Mouse (Mus musculus) erythroid progenitor cell, adult 5-6 weeks (primary cell): Measurements from ENCODE around the gene B4galt5. TPM values are rescaled to one million over a fixed set of nuclear protein-coding genes. Genes with fewer than 3 reads are reported as not detected.

Experiments
- ATAC-seq: replicated peaks from 2 replicates; pipeline ENCODE4 v1.8.0; 2016; ENCODE audit warnings: moderate number of reproducible peaks, mild to moderate bottlenecking, moderate TSS enrichment, inconsistent platforms; ENCODE audit not compliant: poor library complexity, low FRiP score, severe bottlenecking
- total RNA-seq, 2 experiments: library from RNA; stranded (forward) in 1 of 2; stranded (reverse) in 1 of 2; fragments of 150-400 nt in 1 of 2; fragments of 186-747, 209-891 nt in 1 of 2; gene quantifications; 2 replicates each; pipeline versions ENCODE4 v1.2.3 to v1.2.4; 2015 to 2017; ENCODE audit warnings: low replicate concordance in 2 of 2

Gene B4galt5
- total RNA-seq, 2 experiments from 2014 or later = 7.5 to 29.0 TPM

- no peak for ATAC-seq
Measured at GRCm38 (mm10) chr2:167336384-167337213, 12.4 kb downstream of the B4galt5 start.

DNA sequence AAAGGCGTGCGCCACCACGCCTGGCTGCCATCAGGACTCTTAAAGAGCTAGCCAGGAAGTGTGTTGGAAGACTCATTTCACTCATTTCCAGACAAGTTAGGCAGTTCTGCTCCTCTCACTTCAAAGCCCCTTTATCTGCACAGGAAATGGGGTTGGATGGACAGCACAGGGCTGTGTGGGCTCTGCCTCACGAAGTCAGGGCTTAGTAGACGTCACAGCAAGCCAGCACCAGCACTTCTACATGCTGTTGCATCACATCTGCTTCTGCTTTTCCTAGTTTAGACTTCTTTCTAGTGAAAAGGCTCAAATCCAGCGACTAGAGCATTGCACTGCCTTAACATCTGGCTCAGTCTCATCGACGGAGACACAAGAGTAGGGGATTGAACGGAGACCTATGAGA is 13.9 kb downstream of the B4galt5 start:
- ATAC-seq = no peak

- ATAC-seq = no peak
Measured at GRCm38 (mm10) chr2:167334312-167334711, 14.7 kb downstream of the B4galt5 start.

GRCm38 (mm10) chr2:167333450-167333849 is 15.5 kb downstream of the B4galt5 start:
- ATAC-seq = no peak

DNA sequence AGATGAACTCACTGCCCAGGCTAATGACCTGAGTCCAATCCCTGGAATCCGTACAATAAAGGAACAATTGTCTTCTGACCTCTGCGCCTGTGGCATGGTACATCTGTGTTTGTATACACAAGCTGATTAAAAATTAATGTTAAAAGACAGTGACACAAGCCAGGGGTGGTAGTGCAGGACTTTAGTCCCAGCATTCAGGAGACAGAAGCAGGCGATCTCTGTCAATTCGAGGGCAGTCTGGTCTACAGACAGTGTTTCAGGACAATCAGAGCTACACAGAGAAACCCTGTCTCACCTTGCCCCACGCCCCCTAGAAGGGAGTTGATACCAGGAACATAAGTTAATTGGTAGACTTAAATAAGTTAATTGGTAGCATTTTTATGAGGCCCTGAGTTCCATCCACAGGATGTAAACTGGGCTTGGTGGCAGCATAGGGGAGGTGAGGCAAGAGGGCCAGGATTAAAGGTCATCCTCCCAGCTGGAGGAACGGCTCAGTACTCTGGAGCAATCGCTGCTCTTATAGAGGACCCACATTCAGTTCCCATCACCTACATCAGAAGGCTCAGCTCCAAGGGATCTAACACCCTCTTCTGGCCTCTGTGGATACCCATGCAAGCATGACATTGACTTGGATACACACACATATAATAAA is 16.5 kb downstream of the B4galt5 start:
- no peak for ATAC-seq

DNA sequence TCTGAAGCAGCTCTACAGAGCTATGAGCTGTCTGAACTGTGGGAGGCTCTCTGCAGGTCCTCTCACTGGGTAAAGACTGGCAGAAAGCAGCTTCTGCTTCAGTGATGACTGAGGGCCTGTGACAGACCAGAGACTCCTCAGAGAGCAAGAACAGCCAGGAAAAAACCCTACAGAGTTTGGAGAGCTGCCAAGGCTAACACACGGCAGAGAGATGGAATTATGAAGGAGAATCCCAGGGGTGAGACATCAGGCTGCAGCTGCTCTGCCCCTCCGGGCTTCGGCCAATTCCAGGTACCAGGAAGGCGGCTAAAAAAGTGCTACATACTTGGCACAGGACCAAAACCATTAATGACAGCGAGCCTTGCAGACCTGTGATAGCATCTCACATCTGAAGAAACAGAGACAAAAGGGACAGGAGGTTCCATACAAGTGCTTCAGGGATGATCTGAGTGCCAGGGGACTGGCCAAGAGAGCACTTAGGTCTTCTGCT is 17.5 kb downstream of the B4galt5 start:
- no peak for ATAC-seq

GRCm38 (mm10) chr2:167330581-167330980 is 18.4 kb downstream of the B4galt5 start:
- ATAC-seq = no peak

DNA sequence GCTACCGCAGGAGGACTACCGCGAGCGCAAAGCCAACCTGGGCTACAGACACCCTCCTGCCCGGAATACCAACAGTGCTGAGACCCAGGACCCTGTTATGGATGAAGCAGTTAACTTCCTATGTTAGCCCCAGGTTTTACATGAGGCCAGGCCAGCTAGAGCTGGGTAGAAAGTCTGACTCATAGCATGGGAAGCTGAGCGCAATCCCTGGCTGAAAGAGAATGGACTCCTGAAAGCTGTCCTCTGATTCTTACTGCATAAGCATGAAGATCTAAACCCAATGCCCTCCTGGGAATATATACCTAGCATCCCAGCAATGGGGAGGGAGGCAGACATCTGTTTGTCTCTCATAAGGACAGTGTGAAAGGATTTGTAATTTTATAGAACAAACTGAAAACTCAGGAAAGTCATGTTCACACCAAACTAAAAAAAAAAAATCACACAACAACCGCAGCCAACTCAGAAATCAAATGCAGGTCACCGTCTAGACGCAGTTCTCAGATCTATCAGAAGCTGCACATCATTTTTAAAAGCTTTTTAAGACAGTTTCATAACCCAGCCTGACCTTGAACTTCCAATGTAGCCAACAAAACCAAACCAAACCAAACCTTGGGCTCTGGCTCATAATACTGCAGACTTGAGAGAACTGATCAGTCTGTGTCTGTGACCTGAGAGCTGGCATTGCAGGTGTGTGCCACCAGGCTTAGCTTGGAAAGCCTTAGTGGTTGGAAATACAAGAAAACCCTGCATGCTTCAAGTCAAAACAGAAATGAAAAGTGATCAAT is 19.3 kb downstream of the B4galt5 start:
- ATAC-seq = no peak

DNA sequence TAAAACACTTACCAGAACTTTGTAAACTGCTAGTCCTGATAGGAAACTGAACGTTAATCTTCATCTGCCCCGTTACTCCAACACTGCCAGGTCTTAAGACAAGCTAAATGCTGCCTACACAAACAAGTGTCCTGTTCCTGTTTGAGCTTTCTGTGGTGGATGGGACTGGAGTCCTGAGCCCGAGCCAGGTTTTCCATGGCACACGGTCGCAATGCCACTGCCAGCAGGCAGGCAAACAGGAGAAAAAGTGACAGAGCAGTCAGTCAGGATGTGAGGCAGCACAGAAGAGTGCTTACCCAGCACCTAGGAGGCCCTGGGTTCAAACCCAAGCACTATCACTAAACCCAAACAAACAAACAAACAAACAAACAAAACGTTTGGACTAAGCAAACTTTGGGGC is 20.6 kb downstream of the B4galt5 start:
- ATAC-seq = no peak

GRCm38 (mm10) chr2:167326582-167326981 is 22.4 kb downstream of the B4galt5 start:
- ATAC-seq = no peak

GRCm38 (mm10) chr2:167324151-167324930 is 24.6 kb downstream of the B4galt5 start:
- no peak for ATAC-seq

DNA sequence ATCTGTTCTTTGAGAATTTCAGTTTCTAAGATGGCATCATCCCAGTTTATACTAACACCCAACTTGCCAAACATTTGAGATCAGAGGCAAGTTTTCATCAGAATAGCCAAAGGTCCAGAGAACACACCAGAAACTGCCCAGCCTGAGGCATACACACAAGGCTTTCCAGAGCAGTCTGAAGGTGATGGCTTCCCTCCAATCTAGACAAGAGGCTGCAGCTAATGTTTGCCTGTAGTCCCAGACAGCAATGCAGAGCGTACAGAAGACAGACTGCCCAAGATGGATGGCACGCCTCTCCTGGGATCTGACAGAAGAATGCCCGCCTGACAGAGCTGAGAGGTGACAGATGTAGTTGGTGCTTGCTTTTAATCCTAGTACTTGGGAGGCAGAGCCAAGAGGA is 25.9 kb downstream of the B4galt5 start:
- no peak for ATAC-seq

DNA sequence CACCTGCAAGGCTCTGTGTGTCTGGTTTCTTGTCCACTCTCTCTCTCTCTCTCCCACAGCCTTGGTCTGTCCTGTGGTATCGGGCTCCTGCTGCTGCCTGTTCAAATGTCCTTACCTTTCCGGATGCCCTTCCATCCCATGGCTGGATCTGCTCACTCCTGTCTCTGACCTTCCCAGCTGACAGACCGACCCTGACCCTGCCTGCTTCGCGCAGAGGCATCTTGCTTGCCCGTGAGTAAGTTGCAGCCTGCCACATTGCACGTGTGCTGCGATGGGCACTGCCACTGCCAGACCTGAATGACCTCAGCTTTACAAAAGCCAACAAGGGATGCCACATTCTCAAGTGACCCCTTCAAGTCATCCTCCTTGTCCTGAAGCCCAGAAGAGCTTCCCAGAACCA is 27.6 kb downstream of the B4galt5 start:
- ATAC-seq = no peak

DNA sequence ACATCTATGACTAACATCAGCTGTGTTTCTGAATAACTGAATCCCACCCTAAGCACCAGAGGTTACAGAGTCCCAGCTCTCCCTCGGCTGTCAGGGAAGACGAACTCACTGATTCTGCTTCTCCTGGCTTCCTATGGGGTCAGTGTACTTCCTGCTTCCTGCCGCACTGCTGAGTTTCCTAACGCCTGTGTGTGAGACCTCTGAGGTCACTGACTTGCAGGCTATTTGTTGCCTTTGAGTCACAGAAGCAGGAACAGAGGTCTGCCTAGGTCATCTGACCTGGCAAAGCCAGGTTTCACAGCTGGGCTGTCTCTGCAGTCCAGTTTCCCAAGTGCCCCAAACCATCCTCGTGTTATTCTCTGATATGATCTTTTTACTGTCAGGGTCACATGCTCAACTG is 30.0 kb downstream of the B4galt5 start:
- no peak for ATAC-seq

GRCm38 (mm10) chr2:167316724-167317187 is 32.2 kb downstream of the B4galt5 start:
- no peak for ATAC-seq

DNA sequence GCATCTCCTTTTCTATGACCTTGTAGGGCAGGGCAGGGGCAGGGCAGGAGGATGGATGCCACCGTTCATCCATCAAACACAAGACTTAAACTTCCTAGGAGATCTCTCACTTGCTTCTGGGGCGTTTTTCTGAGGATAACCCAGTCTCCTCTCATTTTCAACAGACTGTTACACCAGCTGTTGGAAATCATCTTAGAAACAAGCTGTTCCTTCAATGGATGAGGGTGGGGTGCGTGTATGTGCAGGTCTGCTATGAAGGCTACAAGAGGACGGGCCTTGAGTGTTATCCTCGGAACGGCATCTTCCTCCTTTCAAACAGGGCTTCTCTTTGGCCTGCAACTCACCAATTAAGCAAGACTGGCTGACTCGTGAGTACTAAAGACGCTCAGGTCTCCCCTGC is 34.5 kb downstream of the B4galt5 start:
- no peak for ATAC-seq

DNA sequence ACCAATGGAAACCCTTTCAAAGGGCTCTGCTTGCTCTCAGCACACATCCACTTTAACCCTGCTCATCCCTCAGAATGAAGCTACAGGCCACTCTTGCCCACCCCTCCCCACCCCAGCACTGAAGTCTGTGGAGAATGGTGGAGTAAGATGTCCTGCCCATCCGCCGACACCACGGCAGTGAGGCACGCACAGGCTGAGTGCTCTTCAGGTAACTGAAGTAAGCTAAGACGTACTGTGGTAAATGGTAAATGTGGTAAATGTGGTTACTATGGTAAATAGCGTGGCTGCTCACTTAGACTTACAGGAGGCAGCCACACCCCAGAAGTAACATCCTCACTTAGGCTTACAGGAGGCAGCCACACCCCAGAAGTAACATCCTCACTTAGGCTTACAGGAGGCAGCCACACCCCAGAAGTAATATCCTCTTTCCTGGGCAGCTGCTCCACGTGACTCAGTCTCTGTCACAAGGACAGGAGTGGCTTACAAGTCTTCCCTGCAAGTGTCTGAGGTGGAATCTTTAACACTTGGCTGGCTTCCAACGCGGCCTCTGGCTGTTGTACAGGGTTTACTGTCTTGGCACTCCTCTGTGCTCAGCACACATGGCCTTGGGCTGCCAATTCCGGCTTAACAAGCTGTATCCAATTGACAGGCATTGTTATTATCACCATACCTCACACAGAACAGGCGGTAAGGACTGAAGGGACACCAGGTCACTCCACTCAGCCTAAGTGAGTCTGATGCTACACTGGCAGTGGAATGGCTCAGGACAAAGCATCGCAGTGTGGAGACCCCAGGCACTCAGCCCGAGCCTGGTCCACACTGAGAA is 35.3 kb downstream of the B4galt5 start:
- ATAC-seq = no peak

DNA sequence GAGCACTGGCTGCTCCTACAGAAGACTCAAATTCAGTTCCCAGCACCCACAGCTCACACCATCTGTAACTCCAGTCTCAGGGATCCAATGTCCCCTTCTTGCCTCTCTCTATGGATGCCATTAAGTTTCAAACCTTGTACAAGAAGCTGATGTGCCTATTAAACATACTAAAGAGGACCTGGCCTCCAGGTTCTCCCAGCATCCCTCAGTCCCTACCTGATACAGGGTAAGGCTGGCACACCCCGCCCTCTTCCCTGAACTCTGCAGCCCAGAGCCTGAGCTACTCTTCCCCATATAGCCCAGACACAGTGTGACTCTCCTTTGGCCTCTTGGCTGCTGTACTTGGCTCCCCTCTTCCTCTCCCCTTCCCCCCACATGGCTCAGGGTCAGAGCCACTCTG is 38.9 kb downstream of the B4galt5 start:
- ATAC-seq = no peak

DNA sequence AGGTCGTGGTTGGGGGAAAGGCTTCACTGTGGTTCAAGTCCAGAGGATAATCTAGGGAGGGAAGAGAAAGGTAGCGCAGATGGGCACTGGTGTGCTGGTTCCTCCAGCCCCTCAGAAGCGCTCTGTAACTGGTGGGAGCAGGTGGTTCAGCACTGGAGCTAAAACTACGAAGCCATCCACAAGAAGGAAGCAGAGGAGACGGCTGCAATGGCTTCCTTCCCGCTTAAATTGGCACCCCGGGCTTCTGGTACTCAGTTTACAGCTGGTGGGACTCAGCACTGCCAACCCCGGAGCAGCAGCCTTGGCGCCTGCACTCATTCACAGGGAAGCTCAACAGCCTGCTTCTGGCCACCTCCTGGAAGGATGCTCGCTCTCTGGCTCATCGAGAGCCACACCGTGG is 39.7 kb downstream of the B4galt5 start:
- ATAC-seq = no peak
